Mouse (Mus musculus): ENCODE results near the gene Aldh3b3. TPM values are rescaled to one million over a fixed set of nuclear protein-coding genes. Genes with fewer than 3 reads are reported as not detected.

Aldh3b3 gene
- polyA plus RNA-seq, 1 experiment from 2014 or later = not detected

GRCm38 (mm10) chr19:3998335-3998734, 39.9 kb downstream of the Aldh3b3 start:
- 78% methylated on average over 8 of the region's 8 CpGs for WGBS
- Histone ChIP-seq H3K36me3 (no peaks in the 10 kb centered on the region), H3K4me2 (replicated peaks) (no peak overlapping the region), H3K27me3 (peaks cover 3% of the 10 kb centered on the region), H3K9ac (replicated peaks) (no peak overlapping the region), H3K4me1 (replicated peaks) (peaks cover 19% of the 10 kb centered on the region), H3K4me3 (replicated peaks) (no peak overlapping the region), H3K27ac (no peak overlapping the region), H3K9me3 (no peaks in the 10 kb centered on the region)
- no peak for ATAC-seq

DNA sequence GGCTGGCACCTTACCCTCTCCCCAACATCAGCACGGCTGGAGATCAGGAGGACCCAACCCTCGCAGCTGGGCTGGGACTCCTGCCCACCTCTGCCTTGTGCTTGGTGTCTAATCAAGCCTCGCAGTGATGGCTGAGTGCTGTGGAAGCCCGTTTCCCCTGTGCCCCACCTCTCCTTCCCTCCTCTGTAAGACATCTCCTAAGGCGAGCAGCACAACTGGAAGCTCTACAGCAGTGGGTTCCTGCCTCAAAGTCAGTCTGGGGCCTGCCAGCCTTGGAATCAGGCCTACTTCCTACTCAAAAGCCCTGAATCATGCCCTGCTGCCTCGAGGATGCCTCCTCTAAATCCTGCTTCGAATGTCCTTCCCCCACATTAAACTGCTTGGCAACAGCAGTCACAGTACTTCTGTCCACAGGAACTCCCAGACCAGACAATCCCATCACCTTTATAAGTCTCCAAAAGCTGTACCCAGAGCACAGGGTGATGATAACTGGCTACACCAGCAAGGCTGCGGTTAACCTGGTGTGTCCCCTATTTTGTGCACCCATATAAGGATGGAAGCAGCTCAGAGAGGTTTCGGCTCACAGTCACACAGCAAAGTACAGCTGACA, 40.8 kb downstream of the Aldh3b3 start:
- Histone ChIP-seq H3K9ac (replicated peaks) (0 out of 2 replicates have a peak overlapping the region, but pooled peaks have one; percentile 33), H3K27me3 (peaks cover 3% of the 10 kb centered on the region), H3K27ac (no peak overlapping the region), H3K4me2 (replicated peaks) (peak overlapping the region; percentile 86), H3K9me3 (no peaks in the 10 kb centered on the region), H3K4me1 (replicated peaks) (peaks cover 19% of the 10 kb centered on the region), H3K4me3 (replicated peaks) (no peak overlapping the region), H3K36me3 (no peaks in the 10 kb centered on the region)
- no peak for ATAC-seq
- WGBS = 87% methylated on average over 9 of the region's 9 CpGs

- H3K4me3 ChIP-seq (replicated peaks) = peak within 1 kb of the TSS; percentile 71
- peaks cover 19% of the 10 kb centered on the region for H3K4me1 ChIP-seq (replicated peaks)
- ATAC-seq = peak; percentile 92
- H3K9ac ChIP-seq (replicated peaks) = peak within 1 kb of the TSS; percentile 88
- H3K9me3 ChIP-seq = no peaks in the 10 kb centered on the region
- peak within 1 kb of the TSS; percentile 86 for H3K4me2 ChIP-seq (replicated peaks)
- H3K27ac ChIP-seq = peak within 1 kb of the TSS; percentile 97
- peaks cover 3% of the 10 kb centered on the region for H3K27me3 ChIP-seq
- under 1% methylated on average over 64 of the region's 64 CpGs for WGBS
- H3K36me3 ChIP-seq = peaks cover 8% of the 10 kb centered on the region; the same call in 1 of the 2 replicates
These were observed 41.9 kb downstream of the Aldh3b3 start, which contains the start of the genes Nudt8 and Gm49405 for GRCm38 (mm10) chr19:4000119-4000900. Gene Nudt8 (plus strand): TSS chr19:4000580. Gene Gm49405 (plus strand): TSS chr19:4000626.

GRCm38 (mm10) chr19:4000949-4001525, 42.6 kb downstream of the Aldh3b3 start:
- peak; percentile 46 for ATAC-seq
- 20% methylated on average over 17 of the region's 17 CpGs for WGBS
- Histone ChIP-seq H3K27me3 (peaks cover 3% of the 10 kb centered on the region), H3K36me3 (peaks cover 13% of the 10 kb centered on the region), H3K4me3 (replicated peaks) (peak overlapping the region; percentile 71), H3K4me1 (replicated peaks) (peaks cover 19% of the 10 kb centered on the region), H3K27ac (peak overlapping the region; percentile 97), H3K9me3 (no peaks in the 10 kb centered on the region), H3K4me2 (replicated peaks) (peak overlapping the region; percentile 86), H3K9ac (replicated peaks) (peak overlapping the region; percentile 88)

DNA sequence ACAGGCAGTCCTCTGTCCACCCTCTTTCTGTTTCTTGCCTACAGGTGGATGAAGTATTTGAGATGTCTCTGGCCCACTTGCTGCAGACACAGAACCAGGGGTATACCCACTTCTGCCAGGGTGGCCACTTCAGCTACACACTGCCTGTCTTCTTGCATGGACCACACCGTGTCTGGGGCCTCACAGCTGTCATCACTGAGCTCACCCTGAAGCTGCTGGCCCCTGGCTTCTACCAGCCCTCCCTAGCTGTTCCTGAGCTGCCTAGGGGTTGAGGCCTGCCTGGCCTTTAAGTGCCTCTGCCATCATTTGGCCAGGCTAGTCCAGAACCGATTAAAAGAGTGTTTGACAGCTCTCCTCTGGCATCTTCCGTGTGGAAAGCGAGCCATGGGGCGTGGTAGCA, 43.3 kb downstream of the Aldh3b3 start:
- H3K27me3 ChIP-seq = peaks cover 3% of the 10 kb centered on the region
- peaks cover 20% of the 10 kb centered on the region for H3K36me3 ChIP-seq
- no peak overlapping the region for H3K4me3 ChIP-seq (replicated peaks)
- H3K9ac ChIP-seq (replicated peaks) = peak overlapping the region; percentile 88; the same call in 1 of the 2 replicates
- H3K4me1 ChIP-seq (replicated peaks) = peaks cover 19% of the 10 kb centered on the region
- 0 out of 2 replicates have a peak overlapping the region, but pooled peaks have one; percentile 97 for H3K27ac ChIP-seq
- WGBS = 93% methylated on average over 5 of the region's 5 CpGs
- ATAC-seq = no peak
- H3K9me3 ChIP-seq = no peaks in the 10 kb centered on the region
- peak overlapping the region; percentile 86 for H3K4me2 ChIP-seq (replicated peaks)

- no peak for ATAC-seq
- 95% methylated on average over 1 of the region's 1 CpGs for WGBS
These were observed 44.7 kb downstream of the Aldh3b3 start, which contains the start of gene Doc2g for GRCm38 (mm10) chr19:4003112-4003511. Gene Doc2g (plus strand): TSS chr19:4003313.

DNA sequence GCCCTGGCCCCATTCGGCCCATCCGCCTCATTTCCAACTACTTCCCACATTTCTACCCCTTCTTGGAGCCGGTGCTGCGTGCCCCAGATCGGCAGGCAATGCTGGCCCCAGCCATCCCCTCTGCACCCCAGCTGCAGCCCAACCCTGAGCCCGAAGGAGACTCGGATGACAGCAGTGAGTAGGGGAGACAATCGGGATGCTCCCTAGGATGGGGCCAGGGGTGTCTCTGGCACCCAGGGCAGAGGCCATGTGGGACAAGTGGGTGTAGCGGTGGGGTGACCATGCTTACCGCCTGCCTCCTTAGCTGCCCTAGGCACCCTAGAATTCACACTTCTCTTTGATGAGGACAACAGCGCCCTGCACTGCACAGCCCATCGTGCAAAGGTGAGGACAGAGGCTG, 45.2 kb downstream of the Aldh3b3 start:
- Histone ChIP-seq H3K9ac (replicated peaks) (no peak overlapping the region), H3K4me2 (replicated peaks) (no peak overlapping the region)
- WGBS = 79% methylated on average over 12 of the region's 12 CpGs

More at GRCm38 (mm10) chr19:4003112-4003511, 44.7 kb downstream of the Aldh3b3 start, which contains the start of gene Doc2g:
- Histone ChIP-seq H3K4me3 (replicated peaks) (no peak within 1 kb of the TSS), H3K4me2 (replicated peaks) (no peak within 1 kb of the TSS), H3K36me3 (peaks cover 34% of the 10 kb centered on the region), H3K27me3 (peaks cover 3% of the 10 kb centered on the region; the same call in 1 of the 2 replicates), H3K9me3 (no peaks in the 10 kb centered on the region), H3K9ac (replicated peaks) (peak within 1 kb of the TSS; percentile 88; the same call in 1 of the 2 replicates), H3K27ac (no peak within 1 kb of the TSS), H3K4me1 (replicated peaks) (peaks cover 19% of the 10 kb centered on the region)

GRCm38 (mm10) chr19:4004331-4004730, 45.9 kb downstream of the Aldh3b3 start:
- WGBS = 89% methylated on average over 15 of the region's 15 CpGs
- no peak for ATAC-seq

More for the DNA sequence above, 45.2 kb downstream of the Aldh3b3 start:
- H3K9me3 ChIP-seq = no peaks in the 10 kb centered on the region
- peaks cover 19% of the 10 kb centered on the region for H3K4me1 ChIP-seq (replicated peaks)
- H3K27me3 ChIP-seq = peaks cover 3% of the 10 kb centered on the region; the same call in 1 of the 2 replicates
- H3K36me3 ChIP-seq = peaks cover 39% of the 10 kb centered on the region
- H3K27ac ChIP-seq = no peak overlapping the region
- H3K4me3 ChIP-seq (replicated peaks) = no peak overlapping the region
- ATAC-seq = no peak

GRCm38 (mm10) chr19:4005091-4005490, 46.6 kb downstream of the Aldh3b3 start:
- 90% methylated on average over 9 of the region's 9 CpGs for WGBS
- H3K9ac ChIP-seq (replicated peaks) = no peak overlapping the region

More at GRCm38 (mm10) chr19:4004331-4004730, 45.9 kb downstream of the Aldh3b3 start:
- Histone ChIP-seq H3K4me2 (replicated peaks) (no peak overlapping the region), H3K27me3 (peaks cover 3% of the 10 kb centered on the region; the same call in 1 of the 2 replicates), H3K9me3 (no peaks in the 10 kb centered on the region), H3K4me1 (replicated peaks) (peaks cover 18% of the 10 kb centered on the region), H3K36me3 (peaks cover 46% of the 10 kb centered on the region), H3K9ac (replicated peaks) (no peak overlapping the region; the same call in 1 of the 2 replicates), H3K4me3 (replicated peaks) (no peak overlapping the region), H3K27ac (no peak overlapping the region)

GRCm38 (mm10) chr19:4005971-4006370, 47.5 kb downstream of the Aldh3b3 start:
- Histone ChIP-seq H3K9ac (replicated peaks) (no peak overlapping the region), H3K4me2 (replicated peaks) (no peak overlapping the region), H3K4me1 (replicated peaks) (peaks cover 11% of the 10 kb centered on the region), H3K36me3 (peaks cover 58% of the 10 kb centered on the region), H3K4me3 (replicated peaks) (no peak overlapping the region), H3K27ac (no peak overlapping the region), H3K27me3 (0 out of 2 replicates have a peak, but pooled peaks cover 3% of the 10 kb centered on the region), H3K9me3 (no peaks in the 10 kb centered on the region)
- WGBS = 95% methylated on average over 8 of the region's 8 CpGs
- ATAC-seq = no peak

More at GRCm38 (mm10) chr19:4005091-4005490, 46.6 kb downstream of the Aldh3b3 start:
- no peak overlapping the region for H3K27ac ChIP-seq
- H3K4me2 ChIP-seq (replicated peaks) = no peak overlapping the region
- H3K36me3 ChIP-seq = peaks cover 53% of the 10 kb centered on the region
- H3K4me1 ChIP-seq (replicated peaks) = peaks cover 12% of the 10 kb centered on the region
- no peak for ATAC-seq
- H3K27me3 ChIP-seq = 0 out of 2 replicates have a peak, but pooled peaks cover 3% of the 10 kb centered on the region
- H3K4me3 ChIP-seq (replicated peaks) = no peak overlapping the region
- no peaks in the 10 kb centered on the region for H3K9me3 ChIP-seq

DNA sequence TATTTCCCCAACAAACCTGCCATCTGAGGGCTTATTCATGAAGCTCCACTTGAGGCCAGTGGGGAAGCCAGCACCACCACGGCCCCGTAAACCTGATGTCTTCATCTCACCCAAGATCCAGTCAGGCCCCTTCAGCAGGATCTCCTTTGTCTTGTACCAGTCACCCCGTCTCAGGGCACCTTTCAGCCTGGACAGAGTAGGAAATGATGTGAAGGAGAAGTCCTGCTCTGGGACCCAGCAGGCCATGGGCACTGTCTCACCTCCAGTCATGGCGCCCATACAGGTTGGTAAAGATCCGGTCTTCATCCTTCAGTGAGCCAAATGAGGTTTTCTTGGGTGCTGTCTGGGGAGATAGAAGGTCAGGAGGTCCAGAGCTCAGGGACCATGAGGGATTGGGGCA, 52.6 kb downstream of the Aldh3b3 start:
- H3K4me1 ChIP-seq (replicated peaks) = peaks cover 16% of the 10 kb centered on the region

More for the DNA sequence above, 52.6 kb downstream of the Aldh3b3 start:
- H3K27ac ChIP-seq = no peak overlapping the region
- no peaks in the 10 kb centered on the region for H3K9me3 ChIP-seq
- H3K4me3 ChIP-seq (replicated peaks) = no peak overlapping the region
- WGBS = 90% methylated on average over 5 of the region's 5 CpGs
- H3K4me2 ChIP-seq (replicated peaks) = peak overlapping the region; percentile 73; the same call in 1 of the 2 replicates
- H3K27me3 ChIP-seq = no peaks in the 10 kb centered on the region
- H3K36me3 ChIP-seq = peaks cover 46% of the 10 kb centered on the region
- no peak overlapping the region for H3K9ac ChIP-seq (replicated peaks)
- no peak for ATAC-seq

Data from midbrain, embryonic 13.5 days (tissue).